Mouse (Mus musculus) liver, embryonic 18 days (tissue): Measurements from ENCODE around the gene Sprr2j-ps. TPM values are rescaled to one million over a fixed set of nuclear protein-coding genes. Genes with fewer than 3 reads are reported as not detected.

Experiments
- polyA plus RNA-seq: library from polyadenylated mRNA; depleted of rRNA; stranded (reverse); fragments of >200 nt; gene quantifications from 2 replicates; pipeline ENCODE4 v1.2.3, GENCODE M21; 2012; rRNA removed

The Sprr2j-ps gene
- not detected in 2 replicates for polyA plus RNA-seq

DNA sequence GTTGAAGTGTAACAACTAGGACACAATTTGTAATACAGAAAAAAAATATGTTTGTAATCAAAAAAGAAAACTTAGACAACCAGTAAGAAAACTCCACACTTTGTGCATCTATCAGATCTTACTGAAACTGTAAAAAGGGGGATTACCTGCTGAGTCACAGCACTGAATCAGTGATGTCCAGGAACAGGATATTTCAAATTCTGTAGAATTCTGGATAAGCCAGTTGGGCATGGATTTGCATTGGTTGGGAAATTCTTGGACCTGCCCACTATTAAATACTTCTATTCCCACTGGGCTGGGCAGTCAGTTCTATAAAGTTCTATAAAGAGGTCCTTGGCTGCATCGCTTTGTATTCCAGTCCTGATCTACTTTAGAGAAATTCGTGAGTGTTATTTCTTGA, at the start of gene Sprr2j-ps:
Gene Sprr2j-ps, plus strand, starts transcription at position 301 of the 400 bp plus-strand sequence.

DNA sequence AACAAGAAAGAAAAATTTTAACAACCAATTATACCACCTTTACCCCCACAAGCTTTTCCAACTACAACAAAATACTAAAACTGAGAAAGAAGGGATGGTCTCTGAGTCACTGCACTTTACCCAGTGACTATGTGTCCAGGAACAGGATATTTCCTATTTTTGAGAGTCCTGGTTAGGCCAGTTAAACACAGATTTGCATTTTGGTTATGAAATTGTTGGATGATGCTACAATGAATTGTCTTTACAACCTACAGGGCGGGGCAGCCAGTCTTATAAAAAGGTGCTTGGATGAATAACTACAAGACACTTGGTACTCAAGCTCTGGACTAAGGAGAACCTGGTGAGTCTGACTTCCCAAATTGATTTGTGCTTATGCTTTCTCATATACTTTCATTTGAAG, 32.5 kb upstream of the Sprr2j-ps start, which contains the start of gene Sprr2h:
Gene Sprr2h, plus strand, starts transcription at position 301 of the 400 bp plus-strand sequence.

DNA sequence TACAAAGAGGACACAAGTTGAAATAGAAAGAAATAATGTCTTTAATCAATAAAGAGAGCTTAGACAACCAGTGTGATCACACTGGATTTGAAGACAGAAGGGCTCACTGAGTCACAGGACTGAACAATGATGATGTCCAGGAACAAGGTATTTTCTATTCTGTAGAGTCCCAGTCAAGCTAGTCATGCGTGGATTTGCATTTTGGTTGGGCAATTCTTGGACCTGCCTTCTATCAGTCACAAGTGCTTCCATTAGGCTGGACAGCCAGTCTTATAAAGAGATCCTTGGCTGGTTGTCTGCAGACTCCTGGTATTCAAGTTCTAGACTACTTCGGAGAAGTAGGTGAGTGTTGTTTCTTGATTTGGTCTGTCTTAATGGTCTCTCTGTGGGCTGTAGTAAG, 10.2 kb upstream of the Sprr2j-ps start, which contains the start of gene Sprr2i:
Gene Sprr2i, plus strand, starts transcription at position 301 of the 400 bp plus-strand sequence.

DNA sequence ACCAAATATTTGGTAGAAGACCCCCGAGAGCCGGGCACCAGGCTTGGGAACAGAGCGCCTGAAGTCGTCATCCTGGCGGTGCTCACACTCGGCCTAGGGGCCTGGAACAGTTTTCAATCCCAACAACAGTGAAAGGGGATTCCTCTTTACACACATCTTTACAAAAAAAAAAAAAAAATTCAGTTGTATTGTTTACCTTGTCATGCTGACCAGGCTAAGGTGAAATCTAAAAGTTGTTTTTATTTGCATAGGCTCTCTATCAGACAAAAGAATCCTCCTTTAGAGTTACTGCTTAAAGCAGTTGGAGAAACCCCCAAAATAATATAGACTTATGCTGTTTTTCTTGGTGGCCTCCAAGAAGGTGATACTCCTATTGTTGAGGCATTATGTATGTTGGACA, 11.4 kb downstream of the Sprr2j-ps start, which contains the start of gene Gm9774:
Gene Gm9774, minus strand, starts transcription at position 101 of the 400 bp plus-strand sequence.

DNA sequence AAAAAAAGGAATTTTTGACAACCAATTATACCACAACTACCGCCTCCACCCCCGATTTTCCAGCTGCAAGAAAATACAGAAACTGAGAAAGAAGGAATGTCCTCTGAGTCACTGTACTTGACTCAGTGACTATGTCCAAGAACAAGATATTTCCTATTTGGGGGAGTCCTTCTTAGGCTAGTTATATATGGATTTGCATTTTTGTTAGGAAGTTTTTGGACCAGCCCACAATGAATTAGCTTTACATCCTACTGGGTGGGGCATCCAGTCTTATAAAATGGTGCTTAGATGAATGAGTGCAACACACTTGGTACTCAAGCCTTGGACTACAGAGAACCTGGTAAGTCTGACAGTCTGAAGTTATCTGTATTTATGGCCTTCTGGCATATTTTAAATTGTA, 14.4 kb downstream of the Sprr2j-ps start, which contains the start of gene Sprr2k:
Gene Sprr2k, plus strand, starts transcription at position 301 of the 400 bp plus-strand sequence.

DNA sequence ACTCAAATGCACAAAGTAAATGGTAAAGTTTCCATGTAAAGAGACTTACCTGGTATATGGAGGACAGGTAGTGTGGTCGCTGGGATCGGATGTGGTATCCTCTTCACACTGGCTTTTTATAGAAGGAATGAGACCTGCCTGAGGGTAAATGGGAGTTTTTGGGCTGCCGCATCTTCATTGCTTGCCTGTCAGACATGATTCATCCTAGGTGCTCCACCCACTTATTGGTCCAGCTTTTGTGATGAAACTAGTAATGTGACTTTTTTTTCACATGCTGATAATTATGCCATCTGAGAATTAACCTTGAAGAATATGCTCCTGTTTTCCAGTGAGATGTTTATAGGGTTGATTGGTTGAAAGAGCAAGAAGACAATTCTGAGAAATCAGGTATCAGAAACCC, 20.8 kb downstream of the Sprr2j-ps start, which contains the start of gene Sprr1b:
Gene Sprr1b, minus strand, starts transcription at position 101 of the 400 bp plus-strand sequence.

DNA sequence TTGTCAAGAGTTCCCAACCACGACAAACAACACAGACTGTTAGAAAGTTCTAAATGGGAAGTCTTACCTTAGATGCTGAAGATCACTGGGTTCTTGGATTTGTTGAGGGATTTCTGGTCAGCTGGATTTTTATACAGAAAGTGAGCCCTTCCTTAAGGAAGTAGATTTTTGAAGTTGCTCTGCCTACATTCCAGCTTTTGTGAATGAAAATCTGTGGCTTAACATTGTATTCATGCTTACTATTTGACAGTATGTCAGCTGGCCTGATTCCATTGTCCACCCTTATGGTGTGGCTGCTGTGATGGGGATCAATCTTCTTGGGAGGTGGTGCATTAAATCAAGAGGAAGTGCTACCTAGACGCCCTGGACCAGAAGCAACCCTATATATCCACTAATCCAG, 40.7 kb downstream of the Sprr2j-ps start, which contains the start of gene Sprr3:
Gene Sprr3, minus strand, starts transcription at position 101 of the 400 bp plus-strand sequence.

Other genes with a start within 250 kb of the Sprr2j-ps start
- gene Sprr2a1, start 202.3 kb upstream of the Sprr2j-ps start, polyA plus RNA-seq = 0.02 and 0.04 TPM in 2 replicates
- gene Sprr2a2, start 202.2 kb upstream of the Sprr2j-ps start, polyA plus RNA-seq = 0.50 and 2.6 TPM in 2 replicates
- gene Sprr2a3, start 132.7 kb upstream of the Sprr2j-ps start, polyA plus RNA-seq = 0.10 TPM in 1 of 2 replicates, not detected in the other
- gene Sprr2b, start 101.5 kb upstream of the Sprr2j-ps start, polyA plus RNA-seq = 0.05 TPM in 1 of 2 replicates, not detected in the other
- gene Sprr2d, start 78.9 kb upstream of the Sprr2j-ps start, polyA plus RNA-seq = not detected in 2 replicates
- not detected in 2 replicates for gene Sprr2e, start 65.9 kb upstream of the Sprr2j-ps start, polyA plus RNA-seq
- gene Sprr2f, start 52.9 kb upstream of the Sprr2j-ps start, polyA plus RNA-seq = not detected in 2 replicates
- not detected in 2 replicates for gene Sprr2h, start 32.4 kb upstream of the Sprr2j-ps start, polyA plus RNA-seq
- not detected in 2 replicates for gene Sprr2i, start 10.1 kb upstream of the Sprr2j-ps start, polyA plus RNA-seq
- 1.9 and 3.1 TPM in 2 replicates for gene Gm9774, start 11.3 kb downstream of the Sprr2j-ps start, polyA plus RNA-seq
- gene Sprr2k, start 14.5 kb downstream of the Sprr2j-ps start, polyA plus RNA-seq = not detected in 2 replicates
- not detected in 2 replicates for gene Sprr1b, start 20.7 kb downstream of the Sprr2j-ps start, polyA plus RNA-seq
- not detected in 2 replicates for gene Sprr3, start 40.6 kb downstream of the Sprr2j-ps start, polyA plus RNA-seq
- gene Sprr1a, start 67.8 kb downstream of the Sprr2j-ps start, polyA plus RNA-seq = 0.13 and 0.34 TPM in 2 replicates
- gene Sprr4, start 82.4 kb downstream of the Sprr2j-ps start, polyA plus RNA-seq = not detected in 2 replicates
- not detected in 2 replicates for gene 2310046K23Rik, start 116.4 kb downstream of the Sprr2j-ps start, polyA plus RNA-seq
- 0.06 TPM in 2 replicates for gene Ivl, start 155.7 kb downstream of the Sprr2j-ps start, polyA plus RNA-seq
- gene Smcp, start 170.9 kb downstream of the Sprr2j-ps start, polyA plus RNA-seq = 1.7 and 3.4 TPM in 2 replicates
- not detected in 2 replicates for gene 2210017I01Rik, start 189.4 kb downstream of the Sprr2j-ps start, polyA plus RNA-seq
- gene Lce6a, start 203.6 kb downstream of the Sprr2j-ps start, polyA plus RNA-seq = 0.17 and 0.32 TPM in 2 replicates
- not detected in 2 replicates for gene Lce1a1, start 230.2 kb downstream of the Sprr2j-ps start, polyA plus RNA-seq
- gene Lce1b, start 238.8 kb downstream of the Sprr2j-ps start, polyA plus RNA-seq = not detected in 2 replicates